Mouse (Mus musculus): Measurements from ENCODE around the gene Apol9b. TPM values are rescaled to one million over a fixed set of nuclear protein-coding genes. Genes with fewer than 3 reads are reported as not detected.

The Apol9b gene
- polyA plus RNA-seq, 1 experiment from 2014 or later: 0.20 TPM

GRCm38 (mm10) chr15:77760037-77760436, 31.2 kb downstream of the Apol9b start:
- no peak for ATAC-seq (ENCODE audit: low FRiP score, low TSS enrichment)
- Histone ChIP-seq H3K9ac (replicated peaks; ENCODE audit: low read length) (no peak overlapping the region), H3K4me1 (ENCODE audit: insufficient read depth, low read length) (no peaks in the 10 kb centered on the region), H3K27me3 (ENCODE audit: insufficient read depth, low read length) (no peaks in the 10 kb centered on the region), H3K9me3 (ENCODE audit: low read length) (no peaks in the 10 kb centered on the region), H3K36me3 (ENCODE audit: insufficient read depth, low read length) (peaks cover 53% of the 10 kb centered on the region), H3K4me2 (replicated peaks; ENCODE audit: low read depth, low read length) (no peak overlapping the region), H3K27ac (ENCODE audit: low read length) (no peak overlapping the region), H3K4me3 (ENCODE audit: low read length) (no peak overlapping the region)
- WGBS: 91% methylated on average over 10 of the region's 16 CpGs

DNA sequence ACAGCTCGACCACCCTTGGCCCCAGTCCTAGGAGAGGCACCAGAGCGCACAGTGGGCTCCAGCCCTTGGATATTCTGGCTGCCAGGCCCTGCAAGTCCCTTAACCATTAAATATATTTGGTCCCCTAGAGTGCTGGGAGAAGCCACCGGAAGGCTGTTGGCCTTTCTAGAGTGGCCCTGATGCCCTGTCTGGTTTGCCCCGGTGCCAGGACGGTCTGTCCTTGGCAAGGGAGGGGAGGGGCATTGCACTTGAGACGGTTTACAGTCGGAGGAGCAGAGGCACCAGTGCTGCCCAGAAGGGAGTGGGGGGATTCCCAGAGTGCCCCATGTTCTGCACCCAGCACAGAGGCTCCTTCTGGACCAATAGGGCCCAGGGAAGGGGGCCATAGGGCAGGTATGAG, 32.2 kb downstream of the Apol9b start:
- Histone ChIP-seq H3K36me3 (ENCODE audit: insufficient read depth, low read length) (peaks cover 63% of the 10 kb centered on the region), H3K27ac (ENCODE audit: low read length) (no peak overlapping the region), H3K4me3 (ENCODE audit: low read length) (no peak overlapping the region), H3K9me3 (ENCODE audit: low read length) (no peaks in the 10 kb centered on the region), H3K4me1 (ENCODE audit: insufficient read depth, low read length) (no peaks in the 10 kb centered on the region), H3K27me3 (ENCODE audit: insufficient read depth, low read length) (no peaks in the 10 kb centered on the region), H3K4me2 (replicated peaks; ENCODE audit: low read depth, low read length) (no peak overlapping the region), H3K9ac (replicated peaks; ENCODE audit: low read length) (no peak overlapping the region)
- no peak for ATAC-seq (ENCODE audit: low FRiP score, low TSS enrichment)
- WGBS: 97% methylated on average over 7 of the region's 7 CpGs

GRCm38 (mm10) chr15:77761561-77762380, 32.9 kb downstream of the Apol9b start:
- peak; percentile 46 for ATAC-seq (ENCODE audit: low FRiP score, low TSS enrichment)

GRCm38 (mm10) chr15:77763050-77763449, 34.2 kb downstream of the Apol9b start:
- WGBS: 91% methylated on average over 16 of the region's 16 CpGs
- H3K9me3 ChIP-seq (ENCODE audit: low read length): no peaks in the 10 kb centered on the region
- no peaks in the 10 kb centered on the region for H3K27me3 ChIP-seq (ENCODE audit: insufficient read depth, low read length)
- no peak overlapping the region for H3K4me2 ChIP-seq (replicated peaks; ENCODE audit: low read depth, low read length)
- H3K4me3 ChIP-seq (ENCODE audit: low read length): no peak overlapping the region
- peaks cover 83% of the 10 kb centered on the region for H3K36me3 ChIP-seq (ENCODE audit: insufficient read depth, low read length)
- H3K4me1 ChIP-seq (ENCODE audit: insufficient read depth, low read length): no peaks in the 10 kb centered on the region
- H3K9ac ChIP-seq (replicated peaks; ENCODE audit: low read length): no peak overlapping the region
- ATAC-seq (ENCODE audit: low FRiP score, low TSS enrichment): no peak
- H3K27ac ChIP-seq (ENCODE audit: low read length): no peak overlapping the region

More at GRCm38 (mm10) chr15:77761561-77762380, 32.9 kb downstream of the Apol9b start:
- Histone ChIP-seq H3K9me3 (ENCODE audit: low read length) (no peaks in the 10 kb centered on the region), H3K4me1 (ENCODE audit: insufficient read depth, low read length) (no peaks in the 10 kb centered on the region), H3K27me3 (ENCODE audit: insufficient read depth, low read length) (no peaks in the 10 kb centered on the region), H3K36me3 (ENCODE audit: insufficient read depth, low read length) (peaks cover 70% of the 10 kb centered on the region), H3K4me2 (replicated peaks; ENCODE audit: low read depth, low read length) (no peak overlapping the region), H3K27ac (ENCODE audit: low read length) (no peak overlapping the region), H3K9ac (replicated peaks; ENCODE audit: low read length) (no peak overlapping the region), H3K4me3 (ENCODE audit: low read length) (no peak overlapping the region)
- 64% methylated on average over 22 of the region's 22 CpGs for WGBS

DNA sequence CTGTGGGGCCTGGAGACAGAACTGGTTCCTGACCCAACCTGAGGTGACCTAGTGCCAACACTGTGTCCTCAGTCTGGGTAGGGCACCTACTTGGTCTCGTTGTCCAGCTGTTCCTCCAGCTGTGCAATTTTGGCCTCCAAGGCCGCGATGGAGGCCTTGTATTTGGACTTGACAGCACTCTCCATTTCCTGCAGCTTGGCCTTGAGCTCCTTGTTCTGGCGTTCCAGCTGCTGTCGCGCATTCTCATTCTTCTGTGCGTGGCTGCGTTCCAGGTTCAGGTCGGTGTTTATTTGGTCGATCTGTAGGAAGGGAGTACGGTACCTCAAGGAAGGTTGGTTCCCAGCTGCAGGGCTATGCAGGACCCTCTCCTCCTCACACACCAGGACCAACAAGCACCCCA, 34.9 kb downstream of the Apol9b start:
- H3K36me3 ChIP-seq (ENCODE audit: insufficient read depth, low read length): peaks cover 90% of the 10 kb centered on the region
- H3K4me1 ChIP-seq (ENCODE audit: insufficient read depth, low read length): no peaks in the 10 kb centered on the region
- H3K27ac ChIP-seq (ENCODE audit: low read length): no peak overlapping the region
- no peak overlapping the region for H3K4me3 ChIP-seq (ENCODE audit: low read length)
- WGBS: 81% methylated on average over 11 of the region's 11 CpGs
- H3K9me3 ChIP-seq (ENCODE audit: low read length): no peaks in the 10 kb centered on the region
- no peak overlapping the region for H3K9ac ChIP-seq (replicated peaks; ENCODE audit: low read length)
- no peaks in the 10 kb centered on the region for H3K27me3 ChIP-seq (ENCODE audit: insufficient read depth, low read length)
- no peak for ATAC-seq (ENCODE audit: low FRiP score, low TSS enrichment)
- H3K4me2 ChIP-seq (replicated peaks; ENCODE audit: low read depth, low read length): no peak overlapping the region

GRCm38 (mm10) chr15:77764391-77765006, 35.7 kb downstream of the Apol9b start:
- Histone ChIP-seq H3K27ac (ENCODE audit: low read length) (no peak overlapping the region), H3K27me3 (ENCODE audit: insufficient read depth, low read length) (no peaks in the 10 kb centered on the region), H3K9ac (replicated peaks; ENCODE audit: low read length) (no peak overlapping the region), H3K4me1 (ENCODE audit: insufficient read depth, low read length) (no peaks in the 10 kb centered on the region), H3K9me3 (ENCODE audit: low read length) (no peaks in the 10 kb centered on the region), H3K4me3 (ENCODE audit: low read length) (no peak overlapping the region), H3K4me2 (replicated peaks; ENCODE audit: low read depth, low read length) (no peak overlapping the region), H3K36me3 (ENCODE audit: insufficient read depth, low read length) (peaks cover 96% of the 10 kb centered on the region)
- WGBS: 76% methylated on average over 13 of the region's 13 CpGs
- no peak for ATAC-seq (ENCODE audit: low FRiP score, low TSS enrichment)

DNA sequence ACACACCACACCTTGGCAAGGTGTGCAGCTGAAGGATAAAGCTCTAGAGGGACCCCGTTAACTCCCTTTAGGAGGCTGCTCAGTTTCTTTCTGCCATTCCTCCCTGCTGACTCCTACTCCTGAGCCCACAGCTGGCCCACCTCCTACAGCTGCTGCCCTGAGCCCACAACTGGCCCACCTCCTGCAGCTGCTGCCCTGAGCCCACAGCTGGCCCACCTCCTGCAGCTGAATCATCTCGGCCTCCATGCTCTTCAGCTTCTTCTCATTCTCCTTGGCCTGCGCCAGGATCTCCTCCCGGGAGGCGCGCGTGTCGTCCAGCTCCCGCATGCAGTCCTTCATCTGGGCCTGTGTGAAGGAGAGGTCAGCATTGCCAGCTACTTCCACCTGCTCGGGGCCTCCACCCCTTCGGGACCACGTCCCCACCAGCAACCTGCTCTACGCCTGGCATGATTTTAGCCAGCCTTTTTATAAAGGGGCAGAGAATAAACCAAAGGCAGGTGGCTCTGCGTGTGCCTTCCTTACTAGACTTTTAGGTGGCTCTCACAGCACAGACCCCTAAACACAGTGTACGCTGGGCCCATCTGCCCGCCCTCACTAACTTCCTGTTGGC, 36.8 kb downstream of the Apol9b start:
- no peak overlapping the region for H3K9ac ChIP-seq (replicated peaks; ENCODE audit: low read length)
- no peaks in the 10 kb centered on the region for H3K27me3 ChIP-seq (ENCODE audit: insufficient read depth, low read length)
- ATAC-seq (ENCODE audit: low FRiP score, low TSS enrichment): no peak
- H3K27ac ChIP-seq (ENCODE audit: low read length): no peak overlapping the region
- H3K9me3 ChIP-seq (ENCODE audit: low read length): no peaks in the 10 kb centered on the region
- no peak overlapping the region for H3K4me2 ChIP-seq (replicated peaks; ENCODE audit: low read depth, low read length)
- 93% methylated on average over 16 of the region's 16 CpGs for WGBS
- peaks cover 96% of the 10 kb centered on the region for H3K36me3 ChIP-seq (ENCODE audit: insufficient read depth, low read length)
- no peaks in the 10 kb centered on the region for H3K4me1 ChIP-seq (ENCODE audit: insufficient read depth, low read length)
- H3K4me3 ChIP-seq (ENCODE audit: low read length): no peak overlapping the region

DNA sequence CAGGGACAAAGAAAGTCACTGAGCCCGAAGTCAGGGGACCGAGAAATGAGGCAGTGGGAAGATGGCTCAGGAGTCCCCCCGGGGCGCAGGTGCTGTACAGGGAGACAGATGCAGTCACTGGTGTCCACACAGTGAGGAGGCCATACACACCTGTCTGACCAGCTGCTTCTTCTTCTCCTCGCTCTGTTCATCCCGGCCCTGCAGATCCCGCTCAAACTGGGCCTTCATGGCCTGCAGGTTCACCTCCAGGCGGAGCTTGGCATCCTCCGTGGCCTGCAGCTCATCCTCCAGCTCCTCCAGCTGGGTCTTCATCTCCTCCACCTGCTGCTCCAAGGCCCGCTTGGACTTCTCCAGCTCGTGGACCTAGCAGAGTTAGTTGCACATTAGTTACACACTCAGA, 38.1 kb downstream of the Apol9b start:
- Histone ChIP-seq H3K4me2 (replicated peaks; ENCODE audit: low read depth, low read length) (no peak overlapping the region), H3K9me3 (ENCODE audit: low read length) (no peaks in the 10 kb centered on the region), H3K4me1 (ENCODE audit: insufficient read depth, low read length) (no peaks in the 10 kb centered on the region), H3K4me3 (ENCODE audit: low read length) (no peak overlapping the region), H3K27me3 (ENCODE audit: insufficient read depth, low read length) (no peaks in the 10 kb centered on the region), H3K27ac (ENCODE audit: low read length) (no peak overlapping the region), H3K36me3 (ENCODE audit: insufficient read depth, low read length) (peaks cover 95% of the 10 kb centered on the region), H3K9ac (replicated peaks; ENCODE audit: low read length) (no peak overlapping the region)
- WGBS: 89% methylated on average over 11 of the region's 11 CpGs
- ATAC-seq (ENCODE audit: low FRiP score, low TSS enrichment): no peak

DNA sequence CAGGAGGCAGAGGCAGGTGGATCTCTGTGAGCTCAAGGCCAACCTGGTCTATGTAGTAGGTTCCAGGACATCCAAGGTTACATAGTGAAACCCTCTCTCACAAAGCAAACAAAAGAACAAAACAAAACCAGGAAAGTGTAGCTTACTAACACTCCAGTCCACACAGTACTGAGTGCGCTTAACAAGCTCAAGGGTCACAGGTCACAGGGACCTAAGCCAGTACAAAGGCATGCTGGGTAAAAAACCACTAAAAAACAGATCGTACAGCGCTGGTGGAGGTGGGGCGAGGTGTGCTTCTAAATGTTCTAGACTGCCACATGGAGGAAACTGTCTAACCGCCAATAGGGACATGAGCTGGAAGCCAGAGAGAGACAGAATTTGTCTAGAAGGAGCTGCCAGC, 41.5 kb downstream of the Apol9b start:
- no peak overlapping the region for H3K9ac ChIP-seq (replicated peaks; ENCODE audit: low read length)
- H3K27me3 ChIP-seq (ENCODE audit: insufficient read depth, low read length): no peaks in the 10 kb centered on the region
- peaks cover 97% of the 10 kb centered on the region for H3K36me3 ChIP-seq (ENCODE audit: insufficient read depth, low read length)
- no peak overlapping the region for H3K4me3 ChIP-seq (ENCODE audit: low read length)
- WGBS: 95% methylated on average over 5 of the region's 5 CpGs
- ATAC-seq (ENCODE audit: low FRiP score, low TSS enrichment): no peak
- no peaks in the 10 kb centered on the region for H3K4me1 ChIP-seq (ENCODE audit: insufficient read depth, low read length)
- no peak overlapping the region for H3K4me2 ChIP-seq (replicated peaks; ENCODE audit: low read depth, low read length)
- H3K9me3 ChIP-seq (ENCODE audit: low read length): no peaks in the 10 kb centered on the region
- no peak overlapping the region for H3K27ac ChIP-seq (ENCODE audit: low read length)

GRCm38 (mm10) chr15:77770942-77771341, 42.1 kb downstream of the Apol9b start:
- no peak overlapping the region for H3K27ac ChIP-seq (ENCODE audit: low read length)
- H3K9ac ChIP-seq (replicated peaks; ENCODE audit: low read length): no peak overlapping the region
- H3K27me3 ChIP-seq (ENCODE audit: insufficient read depth, low read length): no peaks in the 10 kb centered on the region
- H3K9me3 ChIP-seq (ENCODE audit: low read length): no peaks in the 10 kb centered on the region
- no peak overlapping the region for H3K4me2 ChIP-seq (replicated peaks; ENCODE audit: low read depth, low read length)
- 92% methylated on average over 9 of the region's 9 CpGs for WGBS
- ATAC-seq (ENCODE audit: low FRiP score, low TSS enrichment): no peak
- H3K4me3 ChIP-seq (ENCODE audit: low read length): no peak overlapping the region
- no peaks in the 10 kb centered on the region for H3K4me1 ChIP-seq (ENCODE audit: insufficient read depth, low read length)
- H3K36me3 ChIP-seq (ENCODE audit: insufficient read depth, low read length): peaks cover 97% of the 10 kb centered on the region
